Mouse (Mus musculus): ENCODE results near the gene Pias1.

Pias1 gene

DNA sequence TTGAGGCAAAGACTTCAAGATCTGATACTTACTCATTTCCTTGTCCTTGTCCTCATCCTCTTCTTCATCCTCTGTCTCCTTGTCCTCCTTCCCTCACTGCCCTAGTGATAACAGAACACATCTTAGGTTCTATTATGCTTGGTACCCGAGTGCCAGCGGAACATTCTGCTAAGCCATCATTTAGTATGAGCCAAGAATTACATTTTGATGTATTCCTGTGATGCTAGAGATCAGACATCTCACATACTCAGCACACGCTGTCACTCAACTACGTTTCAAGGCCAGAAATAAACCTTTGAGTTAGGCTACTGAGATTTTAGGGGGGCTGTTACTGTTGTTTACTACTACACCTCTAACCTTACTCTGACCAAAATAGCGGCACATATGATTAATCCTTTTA, at the start of gene Pias1:
Gene Pias1, minus strand, starts transcription at position 101 of the 400 bp plus-strand sequence.
- DNase-seq, result no peak

DNA sequence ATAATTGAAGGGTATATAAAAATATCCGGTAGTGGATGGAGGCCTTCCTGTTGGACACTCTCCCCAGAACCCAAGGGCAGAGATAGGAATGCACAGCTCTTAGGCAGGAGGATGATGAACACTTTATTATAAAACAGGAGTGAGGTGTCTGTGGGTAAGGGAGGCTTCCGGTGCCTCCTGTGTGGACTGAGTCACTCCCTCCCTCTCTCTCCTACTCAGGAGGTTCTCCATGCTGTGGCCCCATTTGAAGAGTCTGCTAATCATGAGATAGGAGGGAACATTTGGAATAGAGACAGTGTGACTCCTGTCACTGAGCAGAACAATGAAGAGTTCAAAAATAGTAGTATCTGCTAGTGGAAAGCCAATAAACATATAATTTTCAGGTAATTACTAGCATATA, 47.7 kb upstream of the Pias1 start:
- DNase-seq, result no peak

DNA sequence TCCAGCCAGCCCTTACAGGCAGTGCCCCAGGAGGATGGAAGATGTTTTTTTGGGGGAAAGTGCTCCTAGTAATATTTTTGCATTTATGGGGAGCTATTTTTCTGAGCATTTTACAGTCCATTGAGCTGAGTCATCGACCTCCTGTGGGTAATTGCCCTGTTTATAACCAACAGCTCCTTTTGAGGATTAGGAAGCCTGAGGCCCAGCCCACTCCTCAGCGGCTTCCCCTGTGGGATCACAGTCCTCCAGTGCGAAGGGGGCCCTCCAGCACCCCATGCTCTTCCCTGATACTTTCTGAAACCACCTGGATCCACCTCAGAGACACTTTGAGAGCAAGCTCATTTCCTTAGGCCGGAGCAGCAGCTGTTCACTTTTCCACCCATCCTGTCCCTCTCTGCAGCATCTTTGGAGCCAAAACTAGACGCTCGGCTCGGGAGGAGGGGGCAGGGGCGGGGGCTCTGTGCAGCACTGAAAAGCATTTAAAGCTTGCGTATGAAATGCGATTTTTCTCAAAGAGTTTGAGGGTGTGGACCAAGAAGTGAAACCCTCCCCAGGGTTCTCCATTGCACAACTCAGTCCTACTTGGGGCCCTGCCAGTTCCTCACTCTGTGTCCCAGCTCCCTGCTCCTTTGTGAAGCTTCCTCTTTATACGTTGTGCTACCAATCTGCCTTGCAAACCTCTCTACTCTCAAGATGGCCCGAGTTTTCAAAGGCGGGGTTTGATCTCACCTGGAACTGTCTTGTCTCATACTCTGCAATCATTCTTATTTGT, 43.5 kb upstream of the Pias1 start:
- peak; percentile 47 to 69 for DNase-seq

DNA sequence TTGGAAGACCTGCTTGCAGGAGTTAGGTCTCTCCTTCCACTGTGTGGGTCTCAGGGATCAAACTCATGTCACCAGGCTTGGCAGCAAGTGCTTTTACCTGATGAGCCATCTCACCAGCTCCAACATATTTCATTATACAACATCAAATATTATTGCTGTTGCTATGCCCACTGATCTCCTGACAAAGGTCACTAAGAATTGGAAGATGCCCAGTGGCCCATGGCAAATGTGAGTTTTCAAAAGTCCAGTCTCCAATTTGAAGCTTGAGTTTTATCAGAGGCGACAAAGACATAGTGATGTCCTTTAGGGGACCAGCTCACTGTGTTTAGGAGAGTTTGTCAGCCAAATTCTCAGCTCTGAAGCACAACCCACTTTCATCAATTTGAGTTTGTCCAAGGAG, 34.8 kb upstream of the Pias1 start:
- DNase-seq, result no peak

DNA sequence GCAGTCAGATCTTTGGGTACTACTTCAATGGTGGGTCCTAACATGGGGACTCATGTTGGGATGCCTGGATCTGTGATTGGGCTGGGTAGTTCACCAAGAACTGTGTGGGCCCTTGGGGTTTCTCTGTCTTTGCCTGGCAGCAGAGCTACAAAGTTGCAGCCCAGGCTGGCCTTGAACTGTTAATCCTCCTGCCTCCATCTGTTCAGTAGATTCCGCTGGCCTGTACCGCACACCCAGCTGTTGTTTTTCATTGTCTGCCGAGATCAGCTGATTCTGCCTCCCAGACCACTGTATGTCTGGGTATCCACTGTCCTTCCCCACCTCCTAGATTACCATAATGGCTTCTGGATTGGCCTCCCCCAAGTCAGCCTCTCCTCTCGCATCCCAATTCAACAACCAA, 19.6 kb upstream of the Pias1 start:
- no peak for DNase-seq

DNA sequence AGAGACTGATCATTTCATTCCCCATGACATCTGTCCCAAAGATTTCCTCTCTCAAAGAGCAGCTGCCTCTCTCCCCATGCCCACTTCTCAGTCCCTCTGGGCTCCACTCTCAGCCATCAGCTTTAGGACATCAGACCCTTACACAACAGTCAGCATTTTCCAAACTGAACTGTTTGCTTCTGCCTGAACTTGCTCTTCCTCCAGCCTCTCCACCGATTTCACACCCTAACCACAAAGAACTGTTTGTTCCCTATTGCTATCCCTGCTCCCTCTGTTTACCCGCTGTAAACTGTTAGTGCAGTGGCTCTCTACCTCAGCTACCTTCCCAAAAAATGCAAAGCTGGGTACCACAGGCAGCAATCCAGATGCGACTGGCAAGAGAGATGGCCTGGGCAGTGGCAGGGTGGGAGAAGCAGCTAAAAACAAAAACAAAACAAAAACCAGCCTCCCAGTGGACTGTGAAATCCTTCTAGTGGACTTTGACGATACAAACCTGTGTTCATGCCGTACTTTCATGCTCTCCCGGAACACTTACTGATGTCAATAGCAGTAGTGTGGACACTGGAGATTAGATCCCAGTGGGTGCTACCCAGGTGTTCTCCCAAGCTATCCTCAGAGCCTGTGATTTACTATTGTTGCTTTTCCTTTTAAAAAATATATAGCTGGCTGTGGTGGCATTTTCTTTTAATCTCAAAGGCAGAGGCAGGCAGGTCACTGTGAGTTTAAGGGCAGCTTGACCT, 18.5 kb upstream of the Pias1 start:
- no peak for DNase-seq

DNA sequence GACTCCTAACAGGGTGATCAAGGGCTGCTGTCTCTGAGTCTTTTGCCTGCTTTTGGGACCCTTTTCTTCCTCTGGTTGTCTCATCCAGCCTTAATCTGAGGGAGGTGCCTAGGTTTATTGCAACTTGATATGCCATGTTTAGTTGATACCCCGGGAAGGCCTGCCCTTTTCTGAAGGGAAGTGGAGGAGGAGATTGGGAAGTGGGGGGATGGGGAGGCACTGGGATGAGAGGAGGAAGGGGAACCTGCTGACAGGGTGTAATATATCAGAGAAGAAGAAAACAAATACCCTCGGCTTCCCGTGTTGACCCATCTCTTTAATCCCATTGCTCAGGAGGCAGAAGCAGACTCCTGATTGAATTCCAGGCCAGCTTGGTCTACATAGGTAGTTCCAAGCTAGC, 10.8 kb upstream of the Pias1 start:
- DNase-seq, result no peak

DNA sequence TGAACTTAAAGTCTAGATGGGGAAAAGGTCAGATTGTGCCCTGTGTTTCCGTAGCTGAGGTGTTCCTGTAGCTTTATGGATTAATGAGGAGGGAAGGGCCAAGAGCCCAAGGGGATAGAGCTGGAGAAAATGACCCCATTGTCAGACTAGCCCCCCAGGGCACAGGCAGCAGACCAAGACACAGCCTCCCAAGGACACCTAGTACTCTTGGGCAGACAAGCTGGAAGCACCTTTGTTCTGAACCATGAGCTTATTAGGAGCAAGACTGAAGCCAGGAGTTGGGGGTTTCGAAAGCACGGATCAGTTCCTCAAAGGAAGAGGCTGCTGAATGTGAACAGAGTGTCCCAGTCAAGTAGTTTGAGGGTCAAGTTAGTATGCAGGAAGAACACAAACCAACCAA, 9.9 kb upstream of the Pias1 start:
- no peak for DNase-seq

DNA sequence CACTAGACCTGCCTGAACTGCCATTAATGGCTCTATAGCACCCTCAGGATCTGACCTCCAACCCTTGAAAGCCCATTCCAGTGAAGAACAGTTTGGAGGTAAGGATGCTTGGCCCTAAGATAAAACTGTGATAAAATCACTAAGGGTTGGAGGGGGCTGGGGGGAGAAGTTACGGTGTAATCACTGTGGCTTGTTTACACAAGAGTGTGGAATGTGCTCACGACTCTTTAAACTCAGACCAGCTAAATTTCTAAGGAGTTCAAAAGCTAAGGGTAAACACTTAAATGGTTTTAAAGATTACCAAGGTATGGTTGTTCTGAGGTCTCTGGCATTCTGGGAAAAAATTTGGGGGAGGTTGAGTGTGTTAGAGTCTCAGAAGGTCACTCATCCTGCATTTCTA, 7.5 kb upstream of the Pias1 start:
- no peak for DNase-seq

DNA sequence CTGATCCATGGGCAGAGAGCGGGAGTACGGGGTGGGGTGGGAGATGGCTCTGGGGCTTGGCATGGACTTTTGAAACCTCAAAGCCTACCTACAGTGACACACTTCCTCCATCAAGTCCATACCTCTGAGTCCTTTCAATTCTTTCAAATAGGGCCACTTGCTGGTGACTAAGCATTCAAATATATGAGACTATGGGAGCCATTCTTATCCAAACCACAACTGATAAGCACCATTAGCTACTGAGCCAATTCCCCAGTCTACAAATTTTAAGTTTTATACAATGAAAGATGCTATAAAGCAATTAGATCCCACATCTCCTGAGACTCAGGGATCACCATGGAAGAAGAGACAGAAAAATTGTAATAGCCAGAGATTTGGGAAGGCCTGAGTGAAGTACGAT, 2.4 kb upstream of the Pias1 start:
- DNase-seq, result no peak

DNA sequence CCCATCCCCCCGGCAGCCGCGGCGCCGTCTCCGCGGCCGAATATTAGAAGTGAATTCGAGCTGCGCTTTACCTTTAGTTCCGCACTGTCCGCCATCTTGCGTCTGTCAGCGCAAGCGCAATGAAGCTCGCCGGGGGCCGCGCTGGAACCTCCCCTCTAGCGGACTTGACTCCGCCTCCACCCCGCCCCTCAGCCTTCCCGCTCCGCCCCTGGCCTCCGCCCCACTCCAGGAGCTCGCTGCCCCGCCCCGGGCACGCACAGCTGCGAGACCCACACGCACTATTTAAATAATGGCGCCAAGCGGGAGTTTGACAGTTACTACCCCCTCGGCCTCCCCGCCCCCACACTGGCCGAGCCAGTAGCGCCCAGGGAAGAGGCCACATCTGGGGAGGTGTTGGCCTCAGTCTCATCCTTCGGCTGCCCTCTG, 6.9 kb downstream of the Pias1 start:
- peak; percentile 97 to 99 for DNase-seq

DNA sequence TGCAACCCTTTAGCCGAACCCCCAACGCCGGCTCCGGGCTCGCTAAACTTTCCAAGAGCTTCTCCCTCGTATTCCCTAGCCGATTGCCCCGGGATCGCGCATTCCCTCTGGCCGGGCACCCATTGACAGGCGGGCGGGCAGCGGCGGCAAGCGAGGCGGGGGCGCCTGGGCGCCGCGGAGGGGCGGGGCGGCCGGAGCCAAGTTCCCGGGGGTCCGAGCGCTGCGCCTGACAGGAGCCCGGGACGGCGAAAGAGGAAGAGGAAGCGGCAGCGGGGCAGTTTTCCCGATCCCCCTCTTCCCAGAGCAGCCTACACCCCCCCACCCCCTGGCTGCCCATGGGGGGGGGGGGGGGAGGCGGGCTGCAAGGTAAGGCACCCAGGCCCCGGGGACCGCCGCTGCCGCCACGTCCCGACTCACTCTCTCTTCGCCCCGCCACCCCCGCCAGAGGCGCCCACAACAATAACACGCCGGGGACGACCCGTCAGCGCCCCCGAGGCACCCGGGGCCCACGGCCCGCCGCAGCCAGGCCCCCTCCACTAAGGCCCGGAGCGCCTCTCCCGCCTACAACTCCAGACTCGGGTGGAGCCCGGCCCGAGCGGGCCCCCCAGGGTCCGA, 7.5 kb downstream of the Pias1 start:
- DNase-seq, result peak; percentile 21 to 65

DNA sequence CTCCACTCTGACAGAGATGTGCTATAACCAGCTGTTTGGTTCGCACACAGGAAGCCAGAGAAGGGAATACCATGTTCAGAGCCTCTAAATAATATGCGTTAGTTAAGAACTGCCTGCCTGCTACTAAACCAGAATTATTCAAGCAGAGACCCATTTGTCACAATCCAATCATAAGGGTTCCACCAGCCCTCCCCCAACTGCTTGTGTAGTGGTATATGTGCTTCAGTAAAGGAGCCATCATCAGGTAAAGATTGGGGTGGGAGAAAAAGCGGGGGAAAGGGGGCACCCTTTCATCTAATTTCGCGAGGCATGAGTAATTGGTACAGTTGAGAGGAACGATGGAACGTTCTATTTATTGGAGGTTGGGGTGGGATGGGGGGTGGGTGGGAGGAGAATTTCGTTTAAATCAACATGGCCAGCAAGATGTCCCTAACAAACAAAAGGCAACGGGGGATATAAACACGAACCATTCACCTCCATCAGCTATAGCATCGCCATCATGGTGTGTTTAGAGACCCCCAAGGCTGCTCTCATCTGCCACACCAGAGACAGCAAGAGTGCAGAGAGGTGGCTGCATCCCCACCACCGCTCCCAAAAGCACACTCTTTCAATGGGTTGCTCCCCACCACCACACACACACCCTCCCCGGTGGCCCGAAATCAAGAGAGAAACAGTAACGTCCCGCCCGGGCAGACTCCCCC, 8.1 kb downstream of the Pias1 start:
- DNase-seq, result no peak

DNA sequence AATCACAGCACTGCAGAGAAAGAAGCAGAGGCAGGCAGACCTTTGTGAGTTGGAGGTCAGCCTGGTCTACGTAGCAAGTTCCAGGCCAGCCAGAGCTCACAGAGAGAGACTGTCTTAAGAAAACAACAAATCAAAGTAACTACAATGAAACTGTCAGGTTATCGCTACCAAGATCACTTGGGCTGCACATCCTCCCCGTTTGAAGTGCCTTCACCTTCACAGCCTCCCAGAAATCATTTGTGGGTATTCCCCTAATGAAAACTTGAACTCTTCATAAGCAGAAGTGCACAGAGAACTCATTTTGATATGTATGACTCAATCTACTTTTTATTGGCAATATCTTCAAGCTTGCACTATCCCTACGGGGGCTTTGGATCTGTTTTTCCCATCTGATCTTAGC, 10.6 kb downstream of the Pias1 start:
- DNase-seq, result no peak

DNA sequence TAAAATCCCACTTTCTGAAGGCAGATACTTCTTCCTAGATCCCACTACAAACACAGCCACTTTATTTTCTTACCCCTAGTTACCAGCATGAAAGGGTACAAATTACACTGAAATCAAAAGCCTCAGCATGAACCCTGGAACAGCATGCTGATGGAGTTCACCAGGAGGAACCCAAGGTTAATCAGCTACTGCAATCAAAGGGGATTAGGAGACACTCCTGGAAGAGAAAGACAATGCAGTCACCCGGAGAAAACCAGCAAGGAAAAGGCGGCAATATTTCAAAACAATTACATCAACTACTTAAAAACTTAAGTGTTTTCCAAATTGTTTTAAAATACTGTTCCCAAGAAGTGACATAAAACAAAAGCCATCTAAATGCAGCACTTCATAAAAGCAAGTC, 11.9 kb downstream of the Pias1 start:
- DNase-seq, result peak in 1 of 2 experiments; percentile 53

DNA sequence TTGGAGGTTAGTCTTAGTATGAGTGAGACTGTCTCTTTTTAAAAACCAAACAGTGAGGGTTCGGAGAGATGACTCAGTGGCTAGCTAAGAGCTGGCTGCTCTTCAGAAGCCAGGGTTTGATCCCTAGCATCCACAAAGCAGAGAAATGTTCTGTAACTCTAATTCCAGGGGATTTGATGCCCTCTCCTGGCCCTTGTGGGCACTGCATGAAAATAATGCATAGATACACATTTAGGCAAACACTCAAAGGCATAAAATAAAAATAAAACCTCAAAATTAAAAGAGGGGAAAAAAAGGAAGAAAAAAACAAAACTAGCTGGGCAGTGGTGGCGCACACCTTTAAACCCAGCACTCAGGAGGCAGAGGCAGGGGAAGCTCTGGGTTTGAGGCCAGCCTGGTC, 13.3 kb downstream of the Pias1 start:
- peak in 1 of 2 experiments; percentile 59 for DNase-seq

DNA sequence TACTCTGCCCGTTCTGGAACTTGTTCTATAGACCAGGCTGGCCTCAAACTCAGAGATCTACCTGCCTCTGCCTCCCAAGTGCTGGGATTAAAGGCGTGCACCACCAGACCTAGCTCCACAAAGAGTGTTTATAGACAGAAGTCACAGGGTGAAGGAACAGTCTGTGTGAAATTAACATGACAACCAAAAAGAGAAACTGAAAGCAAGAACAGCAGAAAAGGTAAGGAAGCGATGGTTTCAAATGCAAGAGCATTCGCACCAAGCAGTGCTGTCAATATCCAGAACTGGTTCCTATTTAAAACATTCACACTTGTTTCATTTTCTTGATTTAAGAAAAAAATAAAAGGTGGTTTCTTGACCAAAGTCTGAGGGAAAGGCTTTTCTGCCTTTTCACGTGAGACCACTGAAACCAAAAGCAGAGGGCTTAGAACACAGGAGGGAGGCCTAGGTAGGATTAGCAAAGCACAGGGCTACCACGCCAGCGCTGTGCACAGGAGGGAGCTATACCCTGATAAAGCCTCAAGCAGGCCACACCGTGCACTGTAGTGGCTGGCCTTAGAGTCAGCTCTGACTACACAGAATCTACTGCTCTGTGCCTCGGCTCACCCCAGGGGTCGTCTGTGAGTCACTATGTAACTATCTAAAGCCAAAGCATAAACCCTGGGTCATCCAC, 15.5 kb downstream of the Pias1 start:
- peak; percentile 29 to 58 for DNase-seq

DNA sequence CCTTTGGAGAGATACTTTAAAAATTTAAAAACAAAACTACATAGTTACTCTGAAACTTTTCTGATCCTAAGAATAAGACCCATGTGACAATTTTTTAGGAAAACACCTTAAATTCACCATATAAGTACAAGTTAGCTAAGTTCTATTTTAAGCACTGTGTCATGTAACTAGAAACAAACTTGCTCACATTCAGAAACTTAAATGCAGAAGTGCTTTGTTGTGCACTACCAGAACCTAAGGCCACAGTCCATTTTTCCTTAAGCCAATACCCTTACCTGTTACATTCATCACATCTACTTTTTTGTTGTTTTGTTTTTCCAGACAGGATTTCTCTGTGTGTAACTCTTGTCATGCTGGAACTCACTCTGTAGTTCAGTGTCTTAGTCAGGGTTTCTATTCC, 17.4 kb downstream of the Pias1 start:
- no peak for DNase-seq

DNA sequence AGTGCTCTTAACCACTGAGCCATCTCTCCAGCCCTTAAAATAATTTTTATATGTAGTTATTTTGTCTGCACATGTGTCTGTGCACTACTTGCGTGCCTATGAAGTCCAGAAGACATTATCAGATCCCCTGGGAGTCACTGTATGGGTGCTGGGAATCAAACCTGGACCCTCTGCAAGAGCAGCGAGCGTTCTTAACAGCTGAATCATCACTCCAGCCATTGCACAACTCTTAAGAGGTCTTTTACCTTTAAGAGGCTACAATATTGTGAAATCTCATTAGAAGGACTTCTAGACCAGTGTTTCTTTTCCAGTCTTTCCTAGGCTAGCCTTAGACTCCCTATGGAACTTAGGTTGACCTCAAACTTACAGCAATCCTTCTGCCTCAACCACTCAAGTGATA, 21.7 kb downstream of the Pias1 start:
- DNase-seq, result no peak

DNA sequence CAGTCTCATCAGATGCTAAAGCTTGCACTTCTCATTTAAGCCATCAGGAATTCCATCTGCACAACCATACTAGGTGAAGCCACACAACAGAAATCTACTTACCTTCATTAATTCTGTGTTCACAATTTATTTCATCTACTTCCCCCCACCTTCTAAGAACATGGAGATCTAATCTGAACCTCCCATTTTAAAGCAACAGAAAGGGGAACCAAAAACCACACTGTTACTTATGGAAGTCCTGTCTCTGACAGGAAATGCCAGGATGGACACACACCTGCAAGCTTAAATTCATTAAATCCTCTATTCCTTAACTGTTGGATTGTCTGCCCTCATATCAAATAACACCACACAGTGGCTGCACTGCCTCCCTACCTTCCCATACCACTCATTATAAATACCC, 35.0 kb downstream of the Pias1 start:
- DNase-seq, result no peak

DNA sequence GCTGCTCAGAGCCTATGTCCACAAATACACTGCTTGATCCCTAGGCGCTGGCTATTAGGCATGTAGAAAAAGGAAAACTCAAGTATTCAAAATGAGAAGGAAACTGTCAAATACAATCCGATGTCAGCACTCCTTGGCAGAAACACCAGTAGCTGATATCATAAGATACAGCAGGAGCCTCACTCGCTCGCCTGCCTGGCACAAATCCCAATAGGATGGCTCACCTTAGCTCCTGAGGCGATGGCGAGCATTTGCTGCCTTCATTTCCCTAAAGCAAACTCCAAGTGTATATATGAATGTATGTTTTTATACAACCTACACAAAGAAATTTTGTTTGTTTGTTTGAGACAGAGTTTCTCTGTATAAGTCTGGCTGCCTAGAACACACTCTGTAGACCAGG, 42.4 kb downstream of the Pias1 start:
- no peak for DNase-seq

DNA sequence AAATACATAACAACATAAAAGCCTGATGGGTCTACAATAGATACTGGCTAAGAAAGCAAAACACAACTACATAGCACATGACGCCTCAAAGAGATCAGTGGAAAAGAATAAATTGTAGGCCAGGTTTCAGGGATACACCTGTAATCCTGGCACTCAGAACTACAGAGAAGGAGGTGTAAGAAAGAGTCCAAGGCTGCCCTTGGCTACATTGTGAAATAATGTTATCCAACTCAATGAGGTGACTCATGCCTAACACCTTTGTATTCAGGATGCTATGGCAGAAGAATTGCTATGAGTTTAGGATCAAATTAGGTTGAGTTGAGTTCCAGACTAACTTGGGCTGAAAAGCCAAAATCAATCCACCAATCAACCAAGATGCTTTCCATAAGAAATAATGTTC, 43.7 kb downstream of the Pias1 start:
- DNase-seq, result no peak

DNA sequence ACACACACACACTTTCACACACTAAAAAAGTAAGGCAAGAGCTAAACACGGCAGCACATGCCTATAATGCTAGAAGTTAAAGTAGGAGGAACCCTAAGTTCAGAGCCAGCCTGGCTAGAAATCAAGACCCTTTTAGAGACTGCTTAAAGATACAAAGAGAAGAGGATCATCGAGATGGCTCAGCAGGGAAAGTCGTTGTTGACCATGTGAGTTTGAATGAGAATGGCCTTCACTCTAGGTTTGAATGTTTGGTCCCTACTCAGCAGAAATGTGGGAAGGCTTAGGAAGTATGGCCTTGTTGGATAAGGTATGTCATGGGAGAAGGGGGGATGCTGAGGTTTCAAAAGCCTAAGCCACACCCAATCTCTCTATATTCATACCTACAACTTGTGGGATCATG, 46.8 kb downstream of the Pias1 start:
- no peak for DNase-seq
